Mouse (Mus musculus) midbrain, embryonic 10.5 days (tissue): Measurements from ENCODE around the gene Sh3gl2. TPM values are rescaled to one million over a fixed set of nuclear protein-coding genes. Genes with fewer than 3 reads are reported as not detected.

Experiments used
- DNase-seq: peaks from one replicate; pipeline ENCODE4 v3.0.0-alpha.2; 2017; ENCODE audit warnings: low spot score
- H3K27ac ChIP-seq: fragments of 300-500 bp; sonication (generic); replicated peaks from 2 replicates; pipeline ENCODE4 v1.5.1; 2016; ENCODE audit warnings: mild to moderate bottlenecking
- H3K27me3 ChIP-seq: fragments of 300-500 bp; sonication (generic); 2 replicates; pipeline ENCODE4 v1.6.1; 2016; ENCODE audit warnings: low read depth, mild to moderate bottlenecking; ENCODE audit not compliant: poor library complexity, severe bottlenecking
- H3K36me3 ChIP-seq: fragments of 300-500 bp; sonication (generic); 2 replicates; pipeline ENCODE4 v1.6.1; 2016; ENCODE audit warnings: mild to moderate bottlenecking, moderate library complexity
- H3K4me1 ChIP-seq: fragments of 300-500 bp; sonication (generic); 2 replicates; pipeline ENCODE4 v1.6.1; 2016
- H3K4me3 ChIP-seq: fragments of 300-500 bp; sonication (generic); 2 replicates; pipeline ENCODE4 v1.5.1; 2016; ENCODE audit warnings: mild to moderate bottlenecking, moderate library complexity
- H3K9me3 ChIP-seq: fragments of 300-500 bp; sonication (generic); replicated peaks from 2 replicates; pipeline ENCODE4 v1.6.1; 2016; ENCODE audit warnings: mild to moderate bottlenecking
- WGBS: fragments of 180-500 bp; shearing (Covaris S2); methylation state at CpG from one replicate; pipeline ENCODE4 v1.1.7; 2016; 5-methylcytosine and 5-hydroxymethylcytosine counted together
- polyA plus RNA-seq: library from polyadenylated mRNA; unstranded; fragments of >200 nt; fragmentation: Nextera tagmentation; extraction: Ambion mirVana; gene quantifications from 2 replicates; pipeline ENCODE4 v1.2.1, GENCODE M21; 2016

Gene Sh3gl2
- polyA plus RNA-seq, 1 experiment from 2014 or later = 3.0 TPM

GRCm38 (mm10) chr4:85206675-85207400 lies 1.9 kb downstream of the Sh3gl2 start:
- H3K36me3 ChIP-seq = no peaks in the 10 kb centered on the region
- H3K27ac ChIP-seq = no peak overlapping the region
- DNase-seq = no peak
- no peaks in the 10 kb centered on the region for H3K9me3 ChIP-seq
- H3K27me3 ChIP-seq = peaks cover 61% of the 10 kb centered on the region
- no peak overlapping the region for H3K4me3 ChIP-seq
- 44% methylated on average over 3 of the region's 3 CpGs for whole genome bisulfite sequencing
- H3K4me1 ChIP-seq = peaks cover 14% of the 10 kb centered on the region

GRCm38 (mm10) chr4:85207515-85207914 lies 2.6 kb downstream of the Sh3gl2 start:
- 95% methylated on average over 9 of the region's 9 CpGs for WGBS
- no peak overlapping the region for H3K4me3 ChIP-seq
- peaks cover 14% of the 10 kb centered on the region for H3K4me1 ChIP-seq
- no peaks in the 10 kb centered on the region for H3K9me3 ChIP-seq
- no peak overlapping the region for H3K27ac ChIP-seq
- H3K27me3 ChIP-seq = peaks cover 55% of the 10 kb centered on the region
- H3K36me3 ChIP-seq = no peaks in the 10 kb centered on the region
- DNase-seq = no peak

GRCm38 (mm10) chr4:85208531-85208930 lies 3.6 kb downstream of the Sh3gl2 start:
- peaks cover 14% of the 10 kb centered on the region for H3K4me1 ChIP-seq
- H3K27ac ChIP-seq = no peak overlapping the region
- 78% methylated on average over 1 of the region's 1 CpGs for WGBS
- peaks cover 45% of the 10 kb centered on the region for H3K27me3 ChIP-seq
- no peaks in the 10 kb centered on the region for H3K9me3 ChIP-seq
- H3K36me3 ChIP-seq = no peaks in the 10 kb centered on the region
- DNase-seq = no peak
- H3K4me3 ChIP-seq = no peak overlapping the region

GRCm38 (mm10) chr4:85210953-85211352 lies 6.0 kb downstream of the Sh3gl2 start:
- Histone ChIP-seq H3K27me3 (peaks cover 21% of the 10 kb centered on the region), H3K9me3 (no peaks in the 10 kb centered on the region), H3K27ac (no peak overlapping the region), H3K36me3 (no peaks in the 10 kb centered on the region), H3K4me3 (no peak overlapping the region), H3K4me1 (peaks cover 2% of the 10 kb centered on the region)
- 82% methylated on average over 3 of the region's 3 CpGs for WGBS
- DNase-seq = no peak

GRCm38 (mm10) chr4:85217003-85217402 lies 12.1 kb downstream of the Sh3gl2 start:
- H3K4me1 ChIP-seq = no peaks in the 10 kb centered on the region
- H3K9me3 ChIP-seq = no peaks in the 10 kb centered on the region
- no peak overlapping the region for H3K4me3 ChIP-seq
- DNase-seq = no peak
- H3K36me3 ChIP-seq = no peaks in the 10 kb centered on the region
- WGBS = 79% methylated on average over 4 of the region's 4 CpGs
- H3K27ac ChIP-seq = no peak overlapping the region
- no peaks in the 10 kb centered on the region for H3K27me3 ChIP-seq

- H3K27ac ChIP-seq = no peak overlapping the region
- no peaks in the 10 kb centered on the region for H3K36me3 ChIP-seq
- no peak overlapping the region for H3K4me3 ChIP-seq
- no peaks in the 10 kb centered on the region for H3K27me3 ChIP-seq
- no peaks in the 10 kb centered on the region for H3K9me3 ChIP-seq
- WGBS = 66% methylated on average over 5 of the region's 5 CpGs
- H3K4me1 ChIP-seq = no peaks in the 10 kb centered on the region
- no peak for DNase-seq
Observed at GRCm38 (mm10) chr4:85222716-85223115, 17.8 kb downstream of the Sh3gl2 start.

GRCm38 (mm10) chr4:85226731-85227130 lies 21.8 kb downstream of the Sh3gl2 start:
- Histone ChIP-seq H3K9me3 (no peaks in the 10 kb centered on the region), H3K4me1 (no peaks in the 10 kb centered on the region), H3K4me3 (no peak overlapping the region), H3K36me3 (no peaks in the 10 kb centered on the region), H3K27ac (no peak overlapping the region), H3K27me3 (no peaks in the 10 kb centered on the region)
- 82% methylated on average over 5 of the region's 5 CpGs for WGBS
- DNase-seq = no peak

GRCm38 (mm10) chr4:85227664-85228588 lies 23.0 kb downstream of the Sh3gl2 start:
- WGBS = 82% methylated on average over 9 of the region's 9 CpGs
- no peak for DNase-seq
- Histone ChIP-seq H3K36me3 (no peaks in the 10 kb centered on the region), H3K27ac (no peak overlapping the region), H3K27me3 (no peaks in the 10 kb centered on the region), H3K9me3 (no peaks in the 10 kb centered on the region), H3K4me1 (peaks cover under 1% of the 10 kb centered on the region; the same call in 1 of the 2 replicates), H3K4me3 (no peak overlapping the region)

- WGBS = 92% methylated on average over 5 of the region's 5 CpGs
Observed at GRCm38 (mm10) chr4:85228589-85228948, 23.6 kb downstream of the Sh3gl2 start.

GRCm38 (mm10) chr4:85232386-85233381 lies 27.8 kb downstream of the Sh3gl2 start:
- 80% methylated on average over 14 of the region's 14 CpGs for WGBS

More at GRCm38 (mm10) chr4:85228589-85228948, 23.6 kb downstream of the Sh3gl2 start:
- no peak overlapping the region for H3K4me3 ChIP-seq
- no peaks in the 10 kb centered on the region for H3K27me3 ChIP-seq
- no peaks in the 10 kb centered on the region for H3K36me3 ChIP-seq
- peaks cover 4% of the 10 kb centered on the region; the same call in 1 of the 2 replicates for H3K4me1 ChIP-seq
- DNase-seq = no peak
- H3K27ac ChIP-seq = no peak overlapping the region
- no peaks in the 10 kb centered on the region for H3K9me3 ChIP-seq

GRCm38 (mm10) chr4:85241675-85242074 lies 36.7 kb downstream of the Sh3gl2 start:
- Histone ChIP-seq H3K27me3 (no peaks in the 10 kb centered on the region), H3K9me3 (no peaks in the 10 kb centered on the region), H3K36me3 (no peaks in the 10 kb centered on the region), H3K4me1 (no peaks in the 10 kb centered on the region), H3K4me3 (no peak overlapping the region), H3K27ac (no peak overlapping the region)
- WGBS = 85% methylated on average over 3 of the region's 3 CpGs
- no peak for DNase-seq

More at GRCm38 (mm10) chr4:85232386-85233381, 27.8 kb downstream of the Sh3gl2 start:
- no peaks in the 10 kb centered on the region for H3K9me3 ChIP-seq
- no peaks in the 10 kb centered on the region for H3K27me3 ChIP-seq
- DNase-seq = no peak
- no peak overlapping the region for H3K27ac ChIP-seq
- no peak overlapping the region for H3K4me3 ChIP-seq
- no peaks in the 10 kb centered on the region for H3K36me3 ChIP-seq
- H3K4me1 ChIP-seq = peaks cover 4% of the 10 kb centered on the region; the same call in 1 of the 2 replicates

GRCm38 (mm10) chr4:85242562-85242961 lies 37.6 kb downstream of the Sh3gl2 start:
- no peak for DNase-seq

More at GRCm38 (mm10) chr4:85242562-85242961, 37.6 kb downstream of the Sh3gl2 start:
- Histone ChIP-seq H3K4me3 (no peak overlapping the region), H3K36me3 (no peaks in the 10 kb centered on the region), H3K4me1 (no peaks in the 10 kb centered on the region), H3K27me3 (no peaks in the 10 kb centered on the region), H3K27ac (no peak overlapping the region), H3K9me3 (no peaks in the 10 kb centered on the region)
- WGBS = 85% methylated on average over 2 of the region's 2 CpGs
